Mouse (Mus musculus) ovary, postnatal 10 days (tissue): ENCODE results near the gene Dnase1l3.

Experiments used
- DNase-seq: peaks from one replicate; pipeline ENCODE4 v3.0.0; 2022; ENCODE audit warnings: low spot score

The Dnase1l3 gene

GRCm38 (mm10) chr14:7975177-7975576 is 19.2 kb downstream of the Dnase1l3 start:
- no peak for DNase-seq

GRCm38 (mm10) chr14:7974643-7975042 is 19.7 kb downstream of the Dnase1l3 start:
- no peak for DNase-seq

GRCm38 (mm10) chr14:7971889-7972493 is 22.4 kb downstream of the Dnase1l3 start:
- no peak for DNase-seq

- no peak for DNase-seq
Measured at GRCm38 (mm10) chr14:7964219-7964889, 30.0 kb downstream of the Dnase1l3 start.

- DNase-seq = no peak
Measured at GRCm38 (mm10) chr14:7963160-7963559, 31.2 kb downstream of the Dnase1l3 start.

GRCm38 (mm10) chr14:7962626-7963025 is 31.7 kb downstream of the Dnase1l3 start:
- no peak for DNase-seq

GRCm38 (mm10) chr14:7961714-7962113 is 32.7 kb downstream of the Dnase1l3 start:
- DNase-seq = no peak

GRCm38 (mm10) chr14:7960616-7961015 is 33.8 kb downstream of the Dnase1l3 start:
- DNase-seq = no peak

GRCm38 (mm10) chr14:7957049-7957448 is 37.3 kb downstream of the Dnase1l3 start, which contains the start of gene Gm45521:
Gm45521 (plus strand) TSS chr14:7957288.
- no peak for DNase-seq

GRCm38 (mm10) chr14:7956427-7956826 is 37.9 kb downstream of the Dnase1l3 start:
- DNase-seq = no peak

GRCm38 (mm10) chr14:7954071-7954471 is 40.3 kb downstream of the Dnase1l3 start:
- no peak for DNase-seq

- no peak for DNase-seq
Measured at GRCm38 (mm10) chr14:7952610-7953254, 41.6 kb downstream of the Dnase1l3 start.

- DNase-seq = no peak
Measured at GRCm38 (mm10) chr14:7951234-7951633, 43.1 kb downstream of the Dnase1l3 start.

- no peak for DNase-seq
Measured at GRCm38 (mm10) chr14:7945261-7945660, 49.1 kb downstream of the Dnase1l3 start.

GRCm38 (mm10) chr14:7944349-7945039 is 49.9 kb downstream of the Dnase1l3 start:
- no peak for DNase-seq

- DNase-seq = no peak
Measured at GRCm38 (mm10) chr14:7943801-7944135, 50.6 kb downstream of the Dnase1l3 start.

- DNase-seq = no peak
Measured at GRCm38 (mm10) chr14:7943101-7943800, 51.1 kb downstream of the Dnase1l3 start.

- DNase-seq = no peak
Measured at GRCm38 (mm10) chr14:7941413-7941812, 53.0 kb downstream of the Dnase1l3 start.

GRCm38 (mm10) chr14:7938809-7939784 is 55.3 kb downstream of the Dnase1l3 start:
- no peak for DNase-seq

- no peak for DNase-seq
Measured at GRCm38 (mm10) chr14:7937052-7937630, 57.2 kb downstream of the Dnase1l3 start.

- no peak for DNase-seq
Measured at GRCm38 (mm10) chr14:7934166-7934565, 60.2 kb downstream of the Dnase1l3 start.
